Mouse (Mus musculus) forebrain, embryonic 11.5 days (tissue): ENCODE measurements around the gene Stmn3. TPM values are rescaled to one million over a fixed set of nuclear protein-coding genes. Genes with fewer than 3 reads are reported as not detected.
"Not testable (repeated sequence)": the region's sequence is repeated elsewhere in the genome, so short reads cannot be mapped to it uniquely, and the experiment has no call there.

Source experiments
- ATAC-seq: fragments of 200-750 bp; cut with Nextera tagmentation; replicated peaks from 2 replicates; pipeline ENCODE4 v1.8.0; 2017; ENCODE audit warnings: moderate TSS enrichment; ENCODE audit not compliant: low FRiP score
- DNase-seq: peaks from one replicate; pipeline ENCODE4 v3.0.0-alpha.2; 2017; ENCODE audit warnings: low spot score
- H3K27ac ChIP-seq: fragments of 300-500 bp; sonication (generic); 2 replicates; pipeline ENCODE4 v1.5.1; 2014; ENCODE audit warnings: low read depth, low read length
- H3K27me3 ChIP-seq: fragments of 300-500 bp; sonication (generic); 2 replicates; pipeline ENCODE4 v1.6.1; 2014; ENCODE audit warnings: mild to moderate bottlenecking, low read length, mixed read lengths; ENCODE audit not compliant: control insufficient read depth, insufficient read depth
- H3K36me3 ChIP-seq: fragments of 300-500 bp; sonication (generic); 2 replicates; pipeline ENCODE4 v1.6.1; 2014; ENCODE audit warnings: mild to moderate bottlenecking, low read length, moderate library complexity, mixed read lengths; ENCODE audit not compliant: control insufficient read depth, insufficient read depth
- H3K4me1 ChIP-seq: fragments of 300-500 bp; sonication (generic); replicated peaks from 2 replicates; pipeline ENCODE4 v1.6.1; 2014; ENCODE audit warnings: low read length, mixed read lengths; ENCODE audit not compliant: control insufficient read depth, insufficient read depth
- H3K4me2 ChIP-seq: fragments of 300-500 bp; sonication (generic); 2 replicates; pipeline ENCODE4 v1.6.1; 2014; ENCODE audit warnings: low read depth, mild to moderate bottlenecking, low read length, moderate library complexity, mixed read lengths; ENCODE audit not compliant: severe bottlenecking
- H3K4me3 ChIP-seq: fragments of 300-500 bp; sonication (generic); 2 replicates; pipeline ENCODE4 v1.5.1; 2014; ENCODE audit warnings: low read depth, low read length
- H3K9ac ChIP-seq: fragments of 300-500 bp; sonication (generic); 2 replicates; pipeline ENCODE4 v1.6.1; 2014; ENCODE audit warnings: low read length
- H3K9me3 ChIP-seq: fragments of 300-500 bp; sonication (generic); 2 replicates; pipeline ENCODE4 v1.6.1; 2016; ENCODE audit warnings: low read length, mixed read lengths; ENCODE audit not compliant: control insufficient read depth
- WGBS: fragments of 180-500 bp; shearing (Covaris S2); extraction: QIAGEN DNeasy Blood & Tissue Kit; methylation state at CpG from one replicate; pipeline ENCODE4 v1.1.7; 2014; 5-methylcytosine and 5-hydroxymethylcytosine counted together
- polyA plus RNA-seq: library from polyadenylated mRNA; unstranded; fragments of >200 nt; fragmentation: Nextera tagmentation; extraction: Ambion mirVana; gene quantifications from 2 replicates; pipeline ENCODE4 v1.2.1, GENCODE M21; 2014

Stmn3 gene
- polyA plus RNA-seq, 1 experiment from 2014 or later: 212 TPM

- peak; percentile 58 for DNase-seq
- WGBS: 25% methylated on average over 3 of the region's 3 CpGs
Observed at GRCm38 (mm10) chr2:181302041-181302440, 12.3 kb downstream of the Stmn3 start.

GRCm38 (mm10) chr2:181290937-181291336, 23.4 kb downstream of the Stmn3 start:
- peaks cover 7% of the 10 kb centered on the region; the same call in 1 of the 2 replicates for H3K4me1 ChIP-seq
- no peaks in the 10 kb centered on the region for H3K9me3 ChIP-seq
- no peaks in the 10 kb centered on the region for H3K36me3 ChIP-seq
- H3K27me3 ChIP-seq: no peaks in the 10 kb centered on the region
- DNase-seq (no peak), ATAC-seq (no peak)
- no peak overlapping the region for H3K9ac ChIP-seq
- no peak overlapping the region for H3K27ac ChIP-seq
- no peak overlapping the region for H3K4me2 ChIP-seq
- 92% methylated on average over 1 of the region's 1 CpGs for WGBS
- no peak overlapping the region for H3K4me3 ChIP-seq

More at GRCm38 (mm10) chr2:181302041-181302440, 12.3 kb downstream of the Stmn3 start:
- H3K27me3 ChIP-seq: peaks cover 8% of the 10 kb centered on the region; the same call in 1 of the 2 replicates
- H3K4me1 ChIP-seq: no peaks in the 10 kb centered on the region; the same call in 1 of the 2 replicates
- no peak for ATAC-seq
- H3K9me3 ChIP-seq: no peaks in the 10 kb centered on the region
- no peak overlapping the region for H3K9ac ChIP-seq
- no peak overlapping the region for H3K4me2 ChIP-seq
- no peak overlapping the region for H3K4me3 ChIP-seq
- H3K27ac ChIP-seq: no peak overlapping the region
- no peaks in the 10 kb centered on the region; the same call in 1 of the 2 replicates for H3K36me3 ChIP-seq

DNA sequence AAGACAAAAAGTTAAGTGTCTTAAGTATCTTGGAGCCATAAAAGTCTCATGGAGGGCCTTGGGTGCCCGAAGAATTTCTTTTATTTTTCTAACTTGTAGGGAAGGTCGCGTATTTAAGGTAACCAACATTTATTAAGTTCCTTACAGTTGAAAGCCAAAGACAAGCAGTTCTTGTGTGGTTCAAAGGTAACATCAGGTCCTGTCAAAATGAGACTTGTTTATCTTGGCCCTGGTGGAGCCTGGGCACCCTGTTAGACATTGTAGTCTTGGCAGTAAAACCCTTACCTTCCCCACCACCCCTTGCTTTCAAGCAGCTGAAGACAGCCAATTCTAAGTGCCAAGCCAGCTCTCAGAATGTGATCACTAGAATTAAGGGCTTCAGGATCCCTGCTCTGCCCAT, 25.6 kb downstream of the Stmn3 start:
- peak overlapping the region; percentile 57 for H3K4me2 ChIP-seq
- H3K4me3 ChIP-seq: peak overlapping the region; percentile 73
- DNase-seq (no peak), ATAC-seq (no peak)
- WGBS: 85% methylated on average over 3 of the region's 3 CpGs
- no peaks in the 10 kb centered on the region for H3K27me3 ChIP-seq
- peaks cover 7% of the 10 kb centered on the region; the same call in 1 of the 2 replicates for H3K4me1 ChIP-seq
- H3K36me3 ChIP-seq: no peaks in the 10 kb centered on the region
- no peaks in the 10 kb centered on the region for H3K9me3 ChIP-seq
- H3K27ac ChIP-seq: no peak overlapping the region
- H3K9ac ChIP-seq: peak overlapping the region; percentile 45

GRCm38 (mm10) chr2:181287958-181288350, 26.3 kb downstream of the Stmn3 start, which contains the start of gene Gmeb2:
Gmeb2 (minus strand) TSS chr2:181288035.
- not testable (repeated sequence) for H3K36me3 ChIP-seq, H3K27me3 ChIP-seq, H3K4me1 ChIP-seq, H3K9me3 ChIP-seq
- under 1% methylated on average over 18 of the region's 38 CpGs for WGBS
- Histone ChIP-seq H3K27ac (peak within 1 kb of the TSS; percentile 87), H3K4me3 (peak within 1 kb of the TSS; percentile 73), H3K9ac (peak within 1 kb of the TSS; percentile 93), H3K4me2 (peak within 1 kb of the TSS; percentile 69)
- DNase-seq (peak; percentile 96), ATAC-seq (peak; percentile 96)

DNA sequence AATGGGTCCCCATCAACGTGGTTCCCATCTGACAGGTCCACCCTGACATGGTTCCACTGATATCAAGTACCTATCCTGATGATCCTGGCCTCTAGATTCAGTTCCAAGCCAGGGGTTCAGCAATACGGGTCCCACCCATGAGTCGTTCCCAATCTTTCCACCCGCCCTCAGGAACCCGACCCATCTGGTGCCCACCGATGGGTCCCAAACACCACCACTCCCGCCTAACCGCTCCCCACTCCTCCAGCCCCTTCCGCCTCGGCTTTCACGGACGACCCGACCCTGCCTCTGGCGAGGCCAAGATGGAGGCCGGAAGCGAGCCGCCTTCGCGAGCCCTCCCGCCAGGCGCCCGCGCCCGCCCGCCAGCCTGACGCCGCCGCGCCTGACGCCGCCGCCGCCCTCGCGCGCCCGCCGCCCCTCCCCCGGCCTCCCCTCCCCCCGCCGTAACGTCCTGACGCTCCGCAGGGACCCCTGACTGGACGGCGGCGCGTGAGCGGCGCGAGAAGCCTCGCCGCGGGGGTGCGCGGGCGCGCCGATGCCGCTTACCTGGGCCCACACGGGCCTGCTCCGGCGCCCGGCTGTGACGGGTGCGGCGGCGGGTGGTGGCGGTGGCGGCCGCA, 26.9 kb downstream of the Stmn3 start:
- peak overlapping the region; percentile 93 for H3K9ac ChIP-seq
- H3K27ac ChIP-seq: peak overlapping the region; percentile 87
- H3K4me1 ChIP-seq: peaks cover 7% of the 10 kb centered on the region; the same call in 1 of the 2 replicates
- H3K27me3 ChIP-seq: no peaks in the 10 kb centered on the region
- peak overlapping the region; percentile 73 for H3K4me3 ChIP-seq
- ATAC-seq (peak; percentile 80), DNase-seq (peak; percentile 94)
- H3K4me2 ChIP-seq: peak overlapping the region; percentile 69
- H3K36me3 ChIP-seq: no peaks in the 10 kb centered on the region
- under 1% methylated on average over 32 of the region's 71 CpGs for WGBS
- no peaks in the 10 kb centered on the region for H3K9me3 ChIP-seq

DNA sequence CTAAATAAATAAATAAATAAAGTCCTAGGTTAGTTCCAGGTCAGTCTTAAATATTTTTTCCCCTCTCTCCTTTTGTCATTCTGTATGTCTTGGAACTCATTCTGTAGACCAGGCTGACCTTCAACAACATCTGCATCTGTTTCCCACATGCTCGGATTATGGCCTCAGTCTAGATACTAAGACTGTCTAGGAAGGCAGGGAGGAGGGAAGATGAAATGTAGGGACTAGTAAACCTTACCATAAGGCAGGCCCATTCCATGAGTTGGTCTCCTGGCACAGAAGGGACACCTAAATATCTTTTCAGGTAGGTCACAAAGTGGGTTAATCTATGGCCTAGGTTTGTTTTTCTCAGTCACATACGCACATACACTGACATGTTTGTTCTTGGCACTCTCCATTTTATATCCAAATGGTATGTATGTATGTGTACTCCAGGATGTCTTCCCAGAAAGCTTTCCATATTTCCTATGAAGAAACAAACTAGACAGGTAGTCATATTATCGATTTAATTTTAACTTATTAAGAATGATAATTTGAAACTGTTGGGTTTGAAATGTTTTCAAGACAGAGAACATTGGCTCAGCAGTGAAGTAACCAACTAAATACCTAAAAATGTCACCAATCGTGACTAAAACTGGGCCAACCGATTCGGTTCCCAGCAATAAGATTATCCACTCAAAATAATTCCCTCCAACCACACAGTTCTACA, 27.5 kb downstream of the Stmn3 start:
- H3K9ac ChIP-seq: peak overlapping the region; percentile 93
- DNase-seq (no peak), ATAC-seq (no peak)
- H3K4me3 ChIP-seq: peak overlapping the region; percentile 73
- H3K36me3 ChIP-seq: no peaks in the 10 kb centered on the region
- WGBS: 59% methylated on average over 6 of the region's 6 CpGs
- H3K4me1 ChIP-seq: peaks cover 7% of the 10 kb centered on the region; the same call in 1 of the 2 replicates
- H3K27me3 ChIP-seq: no peaks in the 10 kb centered on the region
- H3K4me2 ChIP-seq: peak overlapping the region; percentile 69
- H3K27ac ChIP-seq: peak overlapping the region; percentile 87
- H3K9me3 ChIP-seq: no peaks in the 10 kb centered on the region

DNA sequence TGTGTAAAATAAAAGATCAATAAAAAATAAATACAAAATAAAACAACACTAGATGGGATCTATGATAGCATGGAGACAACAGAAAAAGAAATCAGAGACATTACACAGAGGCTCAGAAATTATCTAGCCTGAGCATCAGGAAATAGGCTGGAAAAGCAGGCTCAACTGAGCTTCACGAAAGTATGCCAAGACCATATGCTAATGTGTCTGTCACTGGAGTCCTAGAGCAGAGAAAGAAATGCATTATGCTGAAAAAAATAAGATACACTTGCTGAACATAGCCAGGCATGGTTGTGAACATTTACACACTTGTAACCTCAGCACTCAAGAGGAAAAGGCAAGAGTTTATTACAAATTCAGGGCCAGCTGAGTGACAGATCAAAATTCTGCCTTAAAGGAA, 34.3 kb downstream of the Stmn3 start:
- no peak overlapping the region for H3K4me2 ChIP-seq
- no peak overlapping the region for H3K27ac ChIP-seq
- 86% methylated on average over 1 of the region's 1 CpGs for WGBS
- ATAC-seq (no peak), DNase-seq (no peak)
- no peaks in the 10 kb centered on the region for H3K9me3 ChIP-seq
- peaks cover 3% of the 10 kb centered on the region; the same call in 1 of the 2 replicates for H3K36me3 ChIP-seq
- H3K27me3 ChIP-seq: no peaks in the 10 kb centered on the region
- H3K4me1 ChIP-seq: no peaks in the 10 kb centered on the region
- no peak overlapping the region for H3K4me3 ChIP-seq
- H3K9ac ChIP-seq: no peak overlapping the region

GRCm38 (mm10) chr2:181277866-181278265, 36.4 kb downstream of the Stmn3 start:
- Histone ChIP-seq H3K9ac (no peak overlapping the region), H3K4me1 (no peaks in the 10 kb centered on the region), H3K4me2 (no peak overlapping the region), H3K27me3 (no peaks in the 10 kb centered on the region), H3K9me3 (no peaks in the 10 kb centered on the region), H3K27ac (no peak overlapping the region), H3K36me3 (peaks cover 3% of the 10 kb centered on the region; the same call in 1 of the 2 replicates), H3K4me3 (no peak overlapping the region)
- no peak for DNase-seq
- ATAC-seq: no peak
- 90% methylated on average over 3 of the region's 3 CpGs for whole genome bisulfite sequencing
